Mouse (Mus musculus) left cerebral cortex, postnatal 25 days (tissue): ENCODE results near the gene Zfyve28. TPM values are rescaled to one million over a fixed set of nuclear protein-coding genes. Genes with fewer than 3 reads are reported as not detected.

Experiments used
- DNase-seq, 2 experiments: peaks; one replicate each; pipeline ENCODE4 v3.0.0; 2022; ENCODE audit warnings: low spot score in 2 of 2, mixed read lengths in 1 of 2
- intact Hi-C: fragments of 180-260 bp; cut with DNase I; formaldehyde crosslinking; loops from one replicate; pipeline ENCODE4 v1.15.1; 2025
- total RNA-seq, 2 experiments: library from RNA; stranded (reverse); gene quantifications; 2 replicates each; pipeline ENCODE4 v1.2.3; 2021

Zfyve28 gene
- 10 to 100 TPM; 40.6 to 62.2 TPM for total RNA-seq

- intact Hi-C loops: loop anchor here (2.0 kb wide), 1 partner anchor 49 kb away; the partner anchor contains the start of gene Rnf4
These were observed at the start of gene Zfyve28, which contains the start of gene Cfap99 for GRCm38 (mm10) chr5:34288154-34288716. TSS of gene Zfyve28 (minus strand) at chr5:34288449. TSS of gene Cfap99 (plus strand) at chr5:34288600.

GRCm38 (mm10) chr5:34336775-34337450 lies 48.7 kb upstream of the Zfyve28 start:
- intact Hi-C loops: loop anchor here (1.0 to 5.0 kb wide), 3 partner anchors 32 to 130 kb away; partner anchors contain the start of genes Cfap99, Fam193a and Zfyve28
- peak; percentile 21 to 46 for DNase-seq

More at GRCm38 (mm10) chr5:34288154-34288716, at the start of gene Zfyve28, which contains the start of gene Cfap99:
- peak; percentile 95 to 99 for DNase-seq

DNA sequence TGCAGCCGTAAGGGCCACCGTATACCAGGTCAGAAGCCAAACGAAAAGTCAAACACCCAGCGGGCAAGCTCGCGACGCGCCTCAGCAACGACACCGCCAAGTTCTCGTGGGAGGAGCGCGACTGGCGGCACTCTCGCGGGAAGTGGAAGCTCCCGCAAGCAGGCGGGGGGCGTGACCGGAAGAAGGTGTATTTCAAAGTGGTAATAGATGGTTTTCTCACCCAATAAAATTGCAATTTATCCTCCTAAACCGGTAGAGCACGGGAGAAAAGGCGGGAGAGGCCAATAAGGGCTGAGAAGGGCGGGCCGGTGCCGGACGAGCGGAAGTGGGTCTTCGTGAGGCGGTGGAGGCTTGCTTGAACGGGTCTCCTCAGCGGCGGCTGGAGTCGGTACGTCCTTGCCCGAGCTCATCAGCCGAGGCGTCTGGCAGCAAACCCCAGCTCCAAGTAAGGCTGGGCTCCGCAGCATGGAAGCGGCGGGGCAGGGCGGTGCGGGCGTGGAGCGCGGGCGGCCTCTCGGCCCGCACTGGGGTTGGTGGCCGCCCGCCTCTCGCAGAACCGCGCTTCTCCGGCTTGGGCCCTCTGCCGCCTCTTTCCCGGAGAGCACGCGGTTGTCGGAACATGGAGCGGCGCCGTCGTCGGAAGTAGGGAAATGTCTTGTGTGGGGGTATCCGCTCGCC lies 48.0 kb upstream of the Zfyve28 start, which contains the start of gene Rnf4:
TSS of gene Rnf4 (plus strand) at position 193 of the 678 bp plus-strand sequence.
- peak; percentile 98 to 99 for DNase-seq
- intact Hi-C loops: loop anchor here (1.0 to 5.0 kb wide), 3 partner anchors 33 to 129 kb away; partner anchors contain the start of genes Cfap99, Fam193a and Zfyve28

GRCm38 (mm10) chr5:34335539-34336096 lies 47.4 kb upstream of the Zfyve28 start:
- intact Hi-C loops: loop anchor here (1.0 to 5.0 kb wide), 3 partner anchors 34 to 128 kb away; partner anchors contain the start of genes Cfap99, Fam193a and Zfyve28
- DNase-seq: no peak

- intact Hi-C loops: no loop called here
- no peak for DNase-seq
These were observed 45.8 kb upstream of the Zfyve28 start for GRCm38 (mm10) chr5:34334081-34334480.

- intact Hi-C loops: no loop called here
- DNase-seq: no peak
These were observed 41.9 kb upstream of the Zfyve28 start for GRCm38 (mm10) chr5:34330136-34330535.

DNA sequence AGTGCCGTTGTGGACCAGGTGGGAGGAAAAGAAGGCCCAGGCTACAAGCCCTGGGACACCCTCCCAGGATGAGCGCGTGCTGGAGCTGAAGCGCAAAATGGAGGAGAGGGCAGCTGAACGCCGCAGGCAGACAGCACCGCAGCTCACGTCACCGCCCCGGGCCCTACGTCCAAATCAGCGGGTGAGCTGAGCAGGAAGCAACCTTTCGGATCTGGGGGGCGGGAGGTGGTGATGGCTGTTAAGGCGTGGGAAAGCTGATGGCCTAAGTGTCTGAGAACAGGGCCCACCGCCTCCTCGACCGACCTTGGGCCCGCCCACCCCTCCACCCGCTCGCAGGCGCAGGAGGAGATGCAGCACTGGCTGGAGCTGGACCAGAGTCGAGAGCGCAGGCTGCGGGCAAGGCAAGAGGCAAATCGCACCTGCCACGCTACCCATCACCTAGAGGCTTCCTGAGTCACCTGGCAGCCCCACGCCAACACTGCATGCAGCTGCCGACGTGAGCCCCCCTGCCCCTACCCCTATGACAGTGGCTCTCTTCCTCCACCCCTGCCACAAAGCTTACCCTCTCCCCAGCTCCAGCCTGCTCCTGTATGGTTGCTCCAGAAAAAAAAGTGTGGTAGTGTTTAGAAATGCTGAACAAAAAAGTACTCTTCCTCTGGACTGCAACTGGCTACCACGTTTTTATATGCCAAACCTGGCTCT lies 38.8 kb upstream of the Zfyve28 start:
- DNase-seq: peak; percentile 6 to 9
- intact Hi-C loops: no loop called here

DNA sequence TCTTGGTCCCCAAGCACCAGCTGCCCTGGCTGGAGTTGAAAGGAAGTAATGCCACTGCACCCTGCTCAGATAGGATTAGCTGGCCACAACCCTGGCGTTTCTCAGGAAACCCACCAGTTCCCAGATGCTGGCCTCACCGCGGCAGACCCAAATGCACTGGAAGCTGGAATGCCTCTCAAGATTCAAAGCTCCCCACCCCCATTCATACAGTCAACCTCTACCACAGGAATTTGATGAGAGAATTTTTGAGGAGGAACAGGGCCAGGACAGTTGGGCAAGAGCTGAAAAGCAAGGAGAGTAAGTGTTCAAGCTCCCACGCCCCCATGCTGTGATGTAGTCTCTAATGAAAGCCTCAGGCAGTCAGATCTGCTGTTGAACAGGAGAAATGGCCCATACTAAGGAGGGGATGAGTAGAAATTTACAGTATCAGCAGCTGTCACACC lies 38.0 kb upstream of the Zfyve28 start:
- peak in 1 of 2 experiments; percentile 28 for DNase-seq

GRCm38 (mm10) chr5:34325286-34325685 lies 37.0 kb upstream of the Zfyve28 start:
- intact Hi-C loops: no loop called here
- no peak for DNase-seq

More for the DNA sequence above, 38.0 kb upstream of the Zfyve28 start:
- intact Hi-C loops: no loop called here

DNA sequence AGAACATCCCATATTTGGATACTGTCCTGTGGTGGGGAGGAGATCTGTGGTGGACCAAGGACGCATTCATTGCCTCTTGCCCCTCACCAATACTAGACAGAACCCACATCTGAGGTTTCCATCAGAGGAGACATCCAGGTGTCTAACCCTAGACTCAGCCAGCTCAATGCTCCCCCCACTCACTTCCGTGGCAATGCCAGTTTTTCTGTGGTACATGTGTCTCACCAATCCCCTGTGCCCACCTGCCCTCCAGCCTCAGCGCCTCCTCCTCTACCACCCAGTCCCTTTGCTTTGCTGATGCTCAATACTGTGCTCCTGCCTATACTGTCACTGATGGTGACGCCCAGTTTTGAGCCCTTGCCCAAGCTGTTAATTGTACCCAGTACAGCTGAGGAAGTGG lies 33.0 kb upstream of the Zfyve28 start:
- no peak for DNase-seq
- intact Hi-C loops: no loop called here

GRCm38 (mm10) chr5:34319491-34320034 lies 31.3 kb upstream of the Zfyve28 start:
- no peak for DNase-seq
- intact Hi-C loops: no loop called here

DNA sequence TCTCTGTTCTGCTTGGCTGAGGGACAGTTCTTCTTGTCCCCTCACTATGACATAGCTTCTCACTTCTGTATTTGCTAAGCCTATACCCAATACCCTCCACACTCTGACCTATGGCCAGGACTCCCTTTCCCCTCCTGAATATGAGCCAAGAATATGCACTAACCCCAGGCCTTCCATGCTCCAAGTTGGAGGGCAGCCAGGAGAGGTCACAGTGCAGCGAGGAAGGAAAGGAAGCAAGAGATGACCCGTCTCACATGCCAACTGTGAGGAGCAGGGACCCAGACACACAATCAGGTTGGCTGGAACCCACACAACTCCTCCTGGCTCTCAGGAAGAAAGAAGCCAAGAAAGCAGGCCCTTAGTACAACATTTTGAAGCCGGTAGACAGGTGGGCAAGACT lies 20.8 kb upstream of the Zfyve28 start:
- no peak for DNase-seq
- intact Hi-C loops: no loop called here

- intact Hi-C loops: no loop called here
- no peak for DNase-seq
These were observed 14.1 kb upstream of the Zfyve28 start for GRCm38 (mm10) chr5:34302377-34302776.

DNA sequence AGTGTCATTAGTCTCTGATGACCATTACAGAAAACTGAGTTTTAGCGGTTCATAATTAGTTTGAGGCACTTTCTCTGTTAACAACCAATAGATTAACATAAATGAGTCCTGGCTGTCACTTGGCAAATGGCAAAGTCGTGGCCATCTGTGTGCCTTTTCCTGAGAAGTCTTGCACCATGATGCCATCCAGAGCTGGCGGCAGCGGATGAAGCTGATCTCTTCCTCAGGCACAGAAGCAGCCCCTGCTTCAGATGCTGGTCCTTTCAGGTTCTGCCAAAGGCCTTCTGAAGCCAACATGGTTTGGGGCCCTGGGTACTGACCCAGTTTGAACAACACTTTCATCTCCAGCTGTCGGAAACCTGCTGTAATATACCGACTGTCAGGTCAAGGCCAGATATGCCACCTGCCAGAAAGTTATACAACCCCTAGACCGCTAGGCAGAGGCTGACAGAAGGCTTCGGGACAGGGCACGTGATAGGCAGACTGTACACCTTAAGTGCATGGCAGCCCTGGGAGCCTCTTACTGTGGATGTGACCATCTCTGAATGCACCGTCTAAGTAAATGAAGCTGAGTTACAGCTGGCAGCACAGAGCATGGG lies 10.8 kb upstream of the Zfyve28 start:
- DNase-seq: no peak
- intact Hi-C loops: no loop called here

DNA sequence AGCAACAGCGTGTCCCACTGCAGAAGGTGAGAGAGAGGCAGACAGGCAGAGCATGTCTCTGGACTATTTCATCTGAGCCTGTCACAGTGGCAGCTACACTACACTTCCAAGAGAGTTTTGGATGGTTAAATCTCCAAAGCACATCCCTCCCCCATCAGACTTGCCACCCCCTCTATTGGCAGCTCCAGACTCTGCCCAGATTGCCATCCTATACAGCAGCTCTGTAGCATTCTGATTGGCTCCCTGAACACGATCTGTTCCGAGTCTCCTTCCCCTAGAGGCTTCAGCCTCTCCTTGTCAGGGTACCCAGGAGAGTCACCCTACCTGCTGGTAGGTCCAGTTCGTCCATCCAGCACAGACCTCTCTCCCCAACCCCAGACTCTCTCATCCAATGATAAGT lies 9.8 kb upstream of the Zfyve28 start:
- DNase-seq: peak in 1 of 2 experiments; percentile 72
- intact Hi-C loops: no loop called here

DNA sequence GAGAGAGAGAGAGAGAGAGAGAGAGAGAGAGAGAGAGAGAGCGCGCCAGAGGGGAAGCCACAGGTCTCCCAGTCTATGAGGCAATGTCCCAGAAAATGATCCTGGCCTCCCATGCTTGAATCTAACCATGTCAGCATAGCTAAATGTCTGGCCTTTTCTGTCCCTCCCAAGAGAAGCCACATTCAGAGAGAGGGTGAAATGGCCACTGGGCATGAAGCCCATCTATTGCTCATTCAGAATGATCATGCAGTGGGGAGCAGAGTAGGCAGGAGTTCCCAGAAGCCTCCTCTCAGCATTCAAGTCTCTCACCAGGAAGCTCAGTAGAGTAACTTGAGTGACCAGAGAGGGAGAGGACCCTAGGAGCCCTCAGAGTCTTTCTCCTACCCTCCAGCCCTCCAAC lies 6.9 kb upstream of the Zfyve28 start:
- DNase-seq: no peak
- intact Hi-C loops: no loop called here

DNA sequence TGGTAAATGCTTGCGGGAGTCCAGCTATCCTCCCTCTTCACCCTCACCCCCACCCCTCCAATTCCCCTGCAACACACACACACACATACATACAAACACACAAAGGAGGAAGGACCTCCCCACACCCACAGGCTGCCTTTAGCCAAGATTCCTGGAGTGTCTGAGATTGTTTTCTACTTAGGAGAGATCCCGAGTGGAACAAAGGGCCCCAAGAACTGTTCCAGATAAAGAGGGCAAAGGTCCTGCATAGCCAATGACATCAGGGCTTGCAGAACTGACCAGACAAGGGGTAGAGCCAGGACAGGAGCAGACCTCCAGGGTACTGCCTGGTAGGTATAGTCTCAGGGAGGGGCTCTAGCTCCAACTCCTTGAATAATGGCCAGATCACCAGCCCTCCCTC lies 6.4 kb upstream of the Zfyve28 start:
- intact Hi-C loops: no loop called here
- DNase-seq: no peak

GRCm38 (mm10) chr5:34293363-34293762 lies 5.1 kb upstream of the Zfyve28 start:
- DNase-seq: no peak
- intact Hi-C loops: no loop called here

GRCm38 (mm10) chr5:34289286-34289685 lies 1.0 kb upstream of the Zfyve28 start:
- no peak for DNase-seq
- intact Hi-C loops: loop anchor here (2.0 kb wide), 1 partner anchor 48 kb away; the partner anchor contains the start of gene Rnf4
